Mouse (Mus musculus): ENCODE data around the gene Hlx. TPM values are rescaled to one million over a fixed set of nuclear protein-coding genes. Genes with fewer than 3 reads are reported as not detected.

The Hlx gene
- polyA plus RNA-seq, 1 experiment from 2014 or later: 3.1 TPM

DNA sequence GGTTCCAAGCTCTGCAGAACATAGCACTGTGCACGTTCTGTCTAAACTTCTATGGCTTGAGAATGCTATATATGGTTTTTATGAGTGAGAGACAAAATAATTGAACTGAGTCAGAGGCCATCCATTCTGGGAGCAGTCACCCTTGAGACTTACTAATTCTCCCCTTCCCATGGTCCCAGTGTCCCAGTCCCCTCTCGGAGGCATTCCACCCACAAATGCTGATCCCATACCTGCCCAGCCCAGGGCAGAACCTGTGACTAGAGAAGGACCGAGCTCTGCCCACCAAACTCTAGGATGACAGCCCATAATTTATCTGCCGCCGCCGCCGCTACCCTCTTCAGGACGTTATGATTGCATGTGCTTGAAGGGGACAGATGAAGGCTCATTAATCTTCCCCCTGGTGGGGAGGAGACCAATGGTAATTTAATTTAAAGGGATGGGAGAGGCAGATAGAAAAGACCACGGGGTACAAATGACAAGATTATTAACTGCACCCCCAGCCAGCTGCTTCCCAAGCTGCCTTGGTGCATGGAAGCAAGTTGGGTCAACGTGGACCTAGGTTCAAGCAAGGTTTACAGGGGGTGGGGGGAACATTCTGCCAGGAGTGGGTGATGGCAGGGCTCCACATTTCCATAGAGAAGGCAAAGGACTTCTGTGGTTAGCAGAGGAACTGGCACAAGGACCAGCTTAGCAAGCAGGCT, 40.1 kb downstream of the Hlx start:
- no peak; the same call in 1 of the 2 replicates for ATAC-seq (ENCODE audit: low FRiP score, low read depth)
- WGBS: 45% methylated on average over 10 of the region's 10 CpGs
- H3K9me3 ChIP-seq: no peaks in the 10 kb centered on the region

DNA sequence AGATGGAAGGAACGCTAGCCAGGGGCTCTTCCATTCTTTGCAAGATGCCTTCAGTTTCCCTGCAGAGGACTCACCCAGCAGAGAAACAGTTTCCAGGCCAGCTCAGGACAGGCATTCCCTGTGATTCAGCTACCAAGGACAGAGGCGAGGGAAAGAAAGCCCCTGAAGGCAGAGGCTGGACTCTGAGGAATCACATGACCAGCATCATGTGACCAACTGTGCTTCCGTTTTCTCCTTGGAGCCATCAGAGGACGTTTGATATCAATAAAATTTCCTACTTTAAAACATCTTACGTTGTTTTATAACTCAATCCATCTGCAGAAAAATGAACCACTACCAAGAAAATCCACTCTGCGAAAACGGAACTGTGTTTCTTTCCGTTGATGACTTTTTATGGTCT, 41.2 kb downstream of the Hlx start:
- Histone ChIP-seq H3K27ac (replicated peaks) (no peak overlapping the region), H3K4me1 (replicated peaks) (no peaks in the 10 kb centered on the region), H3K27me3 (no peaks in the 10 kb centered on the region), H3K4me2 (no peak overlapping the region), H3K9me3 (no peaks in the 10 kb centered on the region), H3K9ac (no peak overlapping the region), H3K4me3 (no peak overlapping the region), H3K36me3 (no peaks in the 10 kb centered on the region)
- WGBS: 88% methylated on average over 8 of the region's 8 CpGs
- no peak for ATAC-seq (ENCODE audit: low FRiP score, low read depth)

More for the DNA sequence above, 40.1 kb downstream of the Hlx start:
- H3K4me3 ChIP-seq: no peak overlapping the region
- no peaks in the 10 kb centered on the region for H3K27me3 ChIP-seq
- H3K4me2 ChIP-seq: no peak overlapping the region
- H3K36me3 ChIP-seq: no peaks in the 10 kb centered on the region
- H3K27ac ChIP-seq (replicated peaks): no peak overlapping the region
- H3K4me1 ChIP-seq (replicated peaks): no peaks in the 10 kb centered on the region
- H3K9ac ChIP-seq: no peak overlapping the region

DNA sequence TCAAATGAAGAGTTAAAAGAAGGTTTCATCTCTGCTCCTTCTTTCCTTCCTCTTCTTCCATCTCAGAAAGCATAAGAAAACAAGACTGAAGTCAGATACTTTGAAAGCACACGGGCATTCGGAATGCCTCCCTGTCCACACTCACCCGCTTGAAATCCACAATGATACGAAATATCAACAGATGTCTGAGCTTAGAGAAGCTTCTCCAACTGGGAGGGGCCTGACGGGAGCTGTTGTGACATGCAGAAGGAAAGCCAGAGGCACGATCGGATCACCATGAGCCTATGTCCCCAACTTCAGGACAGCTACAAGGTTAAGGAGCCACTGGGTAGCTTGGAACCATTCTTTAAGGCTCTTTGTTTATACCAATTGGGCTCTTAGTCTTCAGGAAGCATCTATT, 44.4 kb downstream of the Hlx start:
- Histone ChIP-seq H3K4me3 (no peak overlapping the region), H3K27ac (replicated peaks) (no peak overlapping the region), H3K9me3 (no peaks in the 10 kb centered on the region), H3K4me1 (replicated peaks) (no peaks in the 10 kb centered on the region), H3K9ac (no peak overlapping the region), H3K27me3 (no peaks in the 10 kb centered on the region), H3K36me3 (no peaks in the 10 kb centered on the region), H3K4me2 (no peak overlapping the region)
- ATAC-seq (ENCODE audit: low FRiP score, low read depth): no peak
- 86% methylated on average over 7 of the region's 7 CpGs for WGBS

DNA sequence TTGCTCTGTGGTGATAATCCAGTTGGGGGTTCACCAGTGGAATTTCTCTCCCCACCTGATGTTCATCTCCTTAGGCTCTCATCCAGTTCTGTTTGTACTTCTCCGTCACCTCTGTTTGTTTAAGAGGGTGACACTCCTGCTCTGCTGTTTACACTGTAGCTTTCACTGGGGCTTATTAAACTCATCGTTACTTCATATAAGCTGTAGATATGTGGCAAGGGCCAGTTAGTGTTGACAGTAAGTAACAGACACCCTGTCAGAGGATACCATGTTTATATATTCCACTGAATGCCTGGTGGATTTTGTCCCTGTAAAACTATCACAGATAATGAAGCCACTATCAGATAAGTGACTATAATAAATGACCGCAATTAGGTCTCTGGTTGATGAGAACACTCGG, 44.9 kb downstream of the Hlx start:
- WGBS: 65% methylated on average over 4 of the region's 4 CpGs
- H3K9ac ChIP-seq: no peak overlapping the region
- ATAC-seq (ENCODE audit: low FRiP score, low read depth): no peak

DNA sequence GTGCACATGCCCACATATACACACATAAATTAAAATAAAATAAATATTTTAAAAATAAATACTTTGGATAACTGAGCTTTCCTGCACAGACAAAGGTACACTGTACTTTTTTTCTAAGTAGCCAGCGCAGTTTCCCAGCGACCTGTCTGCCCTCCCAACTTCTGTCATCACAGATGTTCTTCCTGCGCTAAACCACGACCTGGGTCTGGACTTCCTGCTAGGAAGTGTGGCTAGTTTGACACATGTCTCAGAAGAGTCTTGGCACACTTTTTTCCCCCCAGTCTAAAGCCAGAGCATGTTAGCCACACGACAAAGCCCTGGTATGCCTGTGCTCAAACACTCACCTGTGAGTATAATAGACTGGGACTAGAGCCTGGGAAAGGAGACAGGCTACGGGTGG, 48.9 kb downstream of the Hlx start:
- Histone ChIP-seq H3K9me3 (no peaks in the 10 kb centered on the region), H3K4me3 (no peak overlapping the region), H3K27me3 (no peaks in the 10 kb centered on the region), H3K36me3 (no peaks in the 10 kb centered on the region), H3K9ac (no peak overlapping the region), H3K27ac (replicated peaks) (no peak overlapping the region), H3K4me2 (no peak overlapping the region), H3K4me1 (replicated peaks) (no peaks in the 10 kb centered on the region)
- WGBS: 84% methylated on average over 6 of the region's 6 CpGs
- no peak for ATAC-seq (ENCODE audit: low FRiP score, low read depth)

More for the DNA sequence above, 44.9 kb downstream of the Hlx start:
- Histone ChIP-seq H3K9me3 (no peaks in the 10 kb centered on the region), H3K4me2 (no peak overlapping the region), H3K27me3 (no peaks in the 10 kb centered on the region), H3K4me3 (no peak overlapping the region), H3K27ac (replicated peaks) (no peak overlapping the region), H3K36me3 (no peaks in the 10 kb centered on the region), H3K4me1 (replicated peaks) (no peaks in the 10 kb centered on the region)

DNA sequence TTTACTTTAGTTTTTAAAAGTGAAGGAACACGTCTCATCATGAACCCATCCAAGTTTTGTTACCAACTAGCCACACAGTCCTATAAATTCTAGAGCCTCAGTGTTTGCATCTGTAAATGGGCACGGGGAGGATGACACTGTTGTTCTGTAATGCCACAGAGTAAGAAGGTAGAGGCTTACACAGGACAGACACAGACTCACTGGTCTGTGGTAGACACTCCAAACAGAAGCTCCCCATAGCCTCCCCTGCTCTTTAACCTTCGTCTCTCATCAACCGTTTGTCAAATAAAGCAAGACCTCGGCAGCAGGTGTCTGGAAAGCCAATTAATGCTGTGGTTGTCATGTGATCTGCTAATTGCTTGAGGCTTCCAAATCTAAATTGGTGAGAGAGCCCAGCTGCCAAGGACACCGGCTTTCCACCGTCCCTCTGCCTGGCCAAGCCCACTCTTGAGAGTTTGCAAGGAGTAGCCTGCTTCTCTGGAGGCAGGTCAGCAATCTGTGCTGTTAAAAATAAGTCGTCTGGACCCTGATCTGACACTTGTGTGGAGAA, 52.9 kb downstream of the Hlx start:
- no peaks in the 10 kb centered on the region for H3K9me3 ChIP-seq
- no peak for ATAC-seq (ENCODE audit: low FRiP score, low read depth)
- H3K36me3 ChIP-seq: no peaks in the 10 kb centered on the region
- H3K9ac ChIP-seq: no peak overlapping the region
- H3K4me3 ChIP-seq: no peak overlapping the region
- no peak overlapping the region for H3K4me2 ChIP-seq
- no peaks in the 10 kb centered on the region for H3K27me3 ChIP-seq
- no peak overlapping the region for H3K27ac ChIP-seq (replicated peaks)
- 58% methylated on average over 8 of the region's 8 CpGs for WGBS
- 0 out of 2 replicates have a peak, but pooled peaks cover 5% of the 10 kb centered on the region for H3K4me1 ChIP-seq (replicated peaks)

DNA sequence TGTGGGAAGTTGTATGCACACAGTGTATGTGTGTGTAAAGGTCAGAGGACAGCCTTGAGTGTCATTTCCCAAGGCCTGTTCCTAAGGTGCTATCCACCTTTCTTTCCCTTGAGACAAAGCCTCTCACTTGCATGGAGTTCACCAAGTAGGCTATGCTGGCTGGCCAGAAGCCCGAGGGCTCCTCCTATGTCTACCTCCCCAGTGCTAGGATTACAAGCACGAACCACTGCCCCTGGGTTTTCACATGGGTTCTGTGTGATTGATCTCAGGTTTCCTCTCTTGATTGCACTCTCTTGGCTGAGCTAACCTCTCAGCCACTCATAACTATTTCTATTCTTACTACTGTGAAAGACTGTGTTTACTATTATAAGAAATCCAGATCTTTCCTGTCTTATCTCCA, 54.8 kb downstream of the Hlx start:
- Histone ChIP-seq H3K27ac (replicated peaks) (no peak overlapping the region), H3K36me3 (no peaks in the 10 kb centered on the region), H3K9me3 (no peaks in the 10 kb centered on the region), H3K4me1 (replicated peaks) (0 out of 2 replicates have a peak, but pooled peaks cover 5% of the 10 kb centered on the region), H3K27me3 (no peaks in the 10 kb centered on the region), H3K4me2 (no peak overlapping the region), H3K9ac (no peak overlapping the region), H3K4me3 (no peak overlapping the region)
- no peak for ATAC-seq (ENCODE audit: low FRiP score, low read depth)
- WGBS: 76% methylated on average over 2 of the region's 2 CpGs

Other genes with a start within 250 kb of the Hlx start
- gene Marc1, start 78.7 kb upstream of the Hlx start, polyA plus RNA-seq (2015; fragmentation: Nextera tagmentation; extraction: Ambion mirVana): 0.31 TPM in 1 of 2 replicates, not detected in the other
- gene Marc2, start 113.8 kb upstream of the Hlx start, polyA plus RNA-seq (2015; fragmentation: Nextera tagmentation; extraction: Ambion mirVana): 114 and 130 TPM in 2 replicates
- 0.99 and 1.2 TPM in 2 replicates for gene C130074G19Rik, start 150.6 kb upstream of the Hlx start, polyA plus RNA-seq (2015; fragmentation: Nextera tagmentation; extraction: Ambion mirVana)